Mouse (Mus musculus) small intestine, adult 2 months (tissue): ENCODE measurements around the gene Smarcc2. TPM values are rescaled to one million over a fixed set of nuclear protein-coding genes. Genes with fewer than 3 reads are reported as not detected.

Source experiments
- H3K27ac ChIP-seq: fragments of 200-500 bp; 2 replicates; pipeline ENCODE4 v1.5.1; 2012; ENCODE audit warnings: low read depth, low read length, control low read depth, inconsistent platforms; ENCODE audit not compliant: insufficient read depth
- H3K27me3 ChIP-seq: fragments of 200-500 bp; 2 replicates; pipeline ENCODE4 v1.6.1; 2012; ENCODE audit warnings: mild to moderate bottlenecking, moderate library complexity, low read length, inconsistent platforms; ENCODE audit not compliant: control insufficient read depth, insufficient read depth
- H3K36me3 ChIP-seq: fragments of 200-500 bp; 2 replicates; pipeline ENCODE4 v1.6.1; 2012; ENCODE audit warnings: mild to moderate bottlenecking, low read length, control low read depth, inconsistent platforms; ENCODE audit not compliant: control insufficient read depth, insufficient read depth
- H3K4me1 ChIP-seq: fragments of 200-500 bp; 2 replicates; pipeline ENCODE4 v1.6.1; 2012; ENCODE audit warnings: low read length, inconsistent platforms, mixed read lengths; ENCODE audit not compliant: control insufficient read depth, insufficient read depth, insufficient read length
- H3K4me3 ChIP-seq: fragments of 200-500 bp; 2 replicates; pipeline ENCODE4 v1.5.1; 2012; ENCODE audit warnings: low read depth, mild to moderate bottlenecking, control low read depth, inconsistent platforms, low read length, moderate library complexity
- CTCF ChIP-seq: fragments of 200-500 bp; IDR thresholded peaks from 2 replicates; pipeline ENCODE4 v1.5.1; 2012; ENCODE audit warnings: low read depth, mild to moderate bottlenecking, control low read depth, inconsistent platforms, low read length, moderate library complexity, mixed read lengths; ENCODE audit not compliant: insufficient replicate concordance, insufficient read length; ENCODE audit errors: extremely low read depth
- POLR2A ChIP-seq: fragments of 200-500 bp; IDR thresholded peaks from 2 replicates; pipeline ENCODE4 v1.6.1; 2012; ENCODE audit warnings: low read depth, mild to moderate bottlenecking, control low read depth, inconsistent platforms, low read length, moderate library complexity
- WGBS: fragments of 180-500 bp; shearing (Covaris S2); methylation state at CpG from one replicate; pipeline ENCODE4 v1.1.7; 2018; 5-methylcytosine and 5-hydroxymethylcytosine counted together
- polyA plus RNA-seq: library from polyadenylated mRNA; depleted of rRNA; stranded (reverse); fragments of >200 nt; gene quantifications from 2 replicates; pipeline ENCODE4 v1.2.3, GENCODE M21; 2012

Gene Smarcc2
- polyA plus RNA-seq, 1 experiment = 98.4 TPM

DNA sequence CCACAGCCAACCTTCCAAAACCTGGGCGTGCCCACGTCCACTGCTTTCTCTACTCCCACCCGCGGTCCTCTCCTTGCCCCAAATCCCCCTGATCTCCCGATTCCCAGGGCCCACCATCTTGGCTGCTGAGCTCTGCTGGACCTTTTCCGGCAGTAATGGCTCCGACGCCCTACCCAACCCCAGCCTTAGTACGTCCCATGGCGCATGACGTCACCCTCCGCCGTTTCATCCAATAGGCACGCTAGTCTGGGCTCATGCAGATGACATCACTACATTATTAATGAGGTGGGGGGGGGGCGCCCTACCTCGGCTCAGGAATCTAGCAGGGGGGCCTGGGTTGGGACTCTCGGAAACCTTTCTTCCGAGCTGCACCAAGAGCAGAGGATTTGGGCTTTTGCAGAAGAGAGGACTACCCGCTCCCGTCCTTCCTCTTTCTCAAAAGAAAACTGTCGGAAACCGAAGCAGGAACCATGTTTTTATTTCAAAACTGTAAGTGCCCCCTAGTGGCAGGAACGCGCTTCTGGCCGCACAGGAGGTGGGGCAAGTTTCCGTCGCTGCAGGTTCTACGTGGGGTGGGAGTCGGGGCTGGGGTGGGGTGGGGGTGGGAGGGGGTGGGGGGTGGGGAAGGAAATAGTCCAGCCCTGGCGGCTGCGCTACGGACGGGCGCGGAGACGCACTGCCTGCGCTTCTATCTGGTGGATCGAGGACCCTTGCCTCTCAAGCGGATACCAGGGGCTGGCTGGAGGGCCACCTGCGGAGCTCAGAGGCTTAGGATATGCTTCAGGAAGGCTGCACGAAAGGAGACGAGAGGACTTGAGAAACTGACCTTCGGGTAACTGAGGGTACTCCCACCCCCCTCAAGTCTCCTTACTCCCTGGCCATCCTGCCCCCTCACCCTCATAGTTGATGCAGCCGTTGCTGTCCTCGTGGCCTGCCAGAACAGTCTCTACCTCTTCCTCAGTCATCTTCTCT, 34.9 kb downstream of the Smarcc2 start, which contains the start of gene Myl6:
Gene Myl6, minus strand, starts transcription at position 451 of the 972 bp plus-strand sequence.
- Histone ChIP-seq H3K4me1 (peaks cover 16% of the 10 kb centered on the region), H3K27me3 (no peaks in the 10 kb centered on the region), H3K4me3 (peak within 1 kb of the TSS; percentile 91), H3K27ac (peak within 1 kb of the TSS; percentile 97), H3K36me3 (peaks cover 27% of the 10 kb centered on the region)
- under 1% methylated on average over 45 of the region's 45 CpGs for WGBS
- TF ChIP-seq POLR2A (peak; percentile 97; the same call in 1 of the 2 replicates), CTCF (peak; percentile 94; the same call in 1 of the 2 replicates)

DNA sequence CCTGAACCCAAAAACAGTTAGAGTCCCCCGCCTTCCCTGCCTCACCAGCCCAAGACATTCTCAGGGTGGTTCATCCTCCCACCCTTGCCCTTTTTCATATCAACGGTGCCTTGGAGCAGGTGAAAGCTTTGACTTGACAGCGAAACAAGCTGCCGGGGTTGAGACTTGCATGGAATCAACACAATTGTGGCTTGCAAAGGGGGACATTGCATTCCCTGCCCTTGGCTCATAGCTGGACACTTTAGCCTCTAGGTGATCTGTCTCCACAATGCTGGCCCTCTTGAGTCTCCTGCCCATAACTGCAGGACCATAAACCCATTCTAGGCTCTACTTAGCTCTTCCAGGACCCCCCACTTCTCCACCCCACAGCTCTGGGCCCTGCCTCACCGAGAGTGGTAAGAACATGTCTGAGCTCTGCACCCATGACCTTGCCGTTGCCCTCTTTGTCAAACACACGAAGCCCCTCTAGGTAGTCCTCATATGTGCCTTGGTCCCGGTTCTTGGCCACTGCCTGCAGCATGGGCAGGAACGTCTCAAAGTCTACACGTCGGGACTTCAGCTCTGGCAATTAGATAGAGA, 35.7 kb downstream of the Smarcc2 start:
- H3K36me3 ChIP-seq = peaks cover 20% of the 10 kb centered on the region
- H3K27me3 ChIP-seq = no peaks in the 10 kb centered on the region
- no peak for TF ChIP-seq CTCF
- TF ChIP-seq POLR2A = no peak
- WGBS = 34% methylated on average over 11 of the region's 11 CpGs
- peak overlapping the region; percentile 91 for H3K4me3 ChIP-seq
- peak overlapping the region; percentile 69 for H3K27ac ChIP-seq
- peaks cover 16% of the 10 kb centered on the region for H3K4me1 ChIP-seq

DNA sequence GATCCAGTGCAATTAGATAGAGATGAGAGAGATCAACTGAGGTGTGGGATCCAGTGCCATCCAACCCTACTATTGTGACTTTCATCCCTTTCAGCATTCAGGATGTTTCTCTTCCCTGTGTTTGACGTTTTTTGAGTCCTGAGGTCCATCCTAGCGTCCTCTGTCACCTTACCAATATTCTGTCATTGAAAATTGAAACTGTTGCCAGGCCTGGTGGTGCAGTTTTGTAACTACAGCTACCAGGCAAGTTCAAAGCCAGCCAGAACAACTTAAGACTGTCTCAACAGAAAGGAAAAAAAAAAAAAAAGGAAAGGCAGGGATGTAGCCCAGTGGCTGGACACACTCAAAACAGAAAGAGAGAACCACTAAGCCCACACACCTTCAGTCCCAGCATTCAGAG, 36.2 kb downstream of the Smarcc2 start:
- H3K4me3 ChIP-seq = no peak overlapping the region
- TF ChIP-seq POLR2A (no peak), CTCF (no peak)
- no peaks in the 10 kb centered on the region for H3K27me3 ChIP-seq
- H3K27ac ChIP-seq = no peak overlapping the region
- H3K36me3 ChIP-seq = peaks cover 16% of the 10 kb centered on the region
- peaks cover 15% of the 10 kb centered on the region; the same call in 1 of the 2 replicates for H3K4me1 ChIP-seq
- WGBS = 57% methylated on average over 2 of the region's 2 CpGs

DNA sequence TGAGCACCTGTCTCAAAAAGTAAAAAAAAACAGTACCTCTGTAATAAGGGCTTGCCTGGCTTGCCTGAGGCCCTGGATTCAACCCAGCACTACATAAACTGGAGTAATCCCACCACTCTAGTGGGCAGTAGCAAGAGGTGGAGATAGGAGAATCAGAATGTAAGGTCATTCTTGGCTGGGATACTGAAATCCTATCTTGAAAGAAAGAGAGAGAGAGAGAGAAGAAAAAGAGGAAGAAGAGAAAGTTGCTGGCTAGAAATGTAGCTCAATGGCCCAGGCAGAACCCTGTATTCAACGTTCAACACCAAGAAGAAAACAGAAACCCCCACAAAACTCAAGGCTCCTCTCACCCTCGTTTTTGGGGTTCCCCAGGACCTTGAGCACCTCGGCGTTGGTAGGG, 36.9 kb downstream of the Smarcc2 start:
- H3K27ac ChIP-seq = no peak overlapping the region
- WGBS = 77% methylated on average over 4 of the region's 4 CpGs
- H3K4me3 ChIP-seq = no peak overlapping the region
- H3K36me3 ChIP-seq = peaks cover 11% of the 10 kb centered on the region
- TF ChIP-seq POLR2A = no peak
- TF ChIP-seq CTCF = no peak
- no peaks in the 10 kb centered on the region for H3K27me3 ChIP-seq
- H3K4me1 ChIP-seq = peaks cover 15% of the 10 kb centered on the region; the same call in 1 of the 2 replicates

DNA sequence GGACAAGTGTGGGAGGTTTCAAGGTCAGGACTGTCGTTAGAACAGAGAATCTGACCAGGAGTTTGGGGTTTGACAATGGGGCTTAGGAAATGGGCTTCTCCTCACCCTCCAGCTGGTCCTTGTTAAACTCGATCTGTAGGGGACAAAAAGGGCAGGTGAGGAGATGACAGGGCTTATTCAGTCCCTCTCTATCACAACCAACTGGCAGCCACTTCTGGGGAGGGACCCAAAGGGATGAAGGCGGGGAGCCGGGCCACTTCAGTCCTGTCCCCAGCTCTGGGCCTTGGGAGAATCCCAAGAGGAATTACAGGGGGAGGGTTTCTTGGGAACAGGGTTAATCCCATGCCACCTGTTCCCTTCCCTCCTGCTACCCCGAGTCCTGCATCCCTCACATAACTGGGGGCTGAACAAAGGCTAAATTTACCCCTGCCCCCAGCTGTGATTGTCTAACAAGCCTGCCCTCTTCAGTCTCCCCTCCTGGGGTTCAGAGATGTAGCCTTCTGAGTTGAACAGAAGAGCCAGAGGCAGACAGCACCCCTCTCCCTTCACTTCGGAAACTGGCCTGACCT, 37.5 kb downstream of the Smarcc2 start:
- H3K27me3 ChIP-seq = no peaks in the 10 kb centered on the region
- H3K4me3 ChIP-seq = no peak overlapping the region
- H3K36me3 ChIP-seq = peaks cover 4% of the 10 kb centered on the region
- no peak overlapping the region for H3K27ac ChIP-seq
- peaks cover 12% of the 10 kb centered on the region; the same call in 1 of the 2 replicates for H3K4me1 ChIP-seq
- TF ChIP-seq POLR2A = no peak
- 68% methylated on average over 6 of the region's 6 CpGs for WGBS

DNA sequence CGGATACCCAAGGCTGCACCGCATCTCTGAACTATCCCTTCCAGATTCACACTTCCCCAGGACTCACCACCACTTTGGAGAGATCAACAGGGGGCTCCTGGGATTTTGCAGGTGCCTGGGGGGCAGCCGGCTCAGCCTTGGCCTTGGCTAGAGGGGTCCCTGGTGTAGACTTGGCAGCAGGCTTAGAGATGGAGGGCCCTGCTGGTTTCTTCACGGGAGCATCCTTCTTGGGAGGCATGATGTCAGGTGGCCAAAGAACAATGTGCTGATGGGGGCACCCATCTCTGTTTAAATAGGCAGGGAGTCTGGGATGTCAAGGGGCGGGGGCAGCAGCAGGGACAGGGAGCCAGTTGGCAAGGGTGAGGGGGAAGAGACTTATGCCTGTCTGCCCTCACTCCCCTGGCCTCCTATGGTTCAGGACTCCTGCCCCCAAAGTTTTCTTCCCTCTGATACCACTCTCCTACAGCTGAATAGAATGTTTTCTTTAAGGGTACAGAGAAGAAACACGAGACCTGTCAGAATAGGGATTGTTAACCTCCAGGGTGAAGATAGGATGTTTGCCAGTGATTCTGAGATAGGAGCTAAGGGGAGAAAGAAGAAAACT, 38.2 kb downstream of the Smarcc2 start:
- Histone ChIP-seq H3K4me3 (no peak overlapping the region), H3K27me3 (no peaks in the 10 kb centered on the region), H3K36me3 (no peaks in the 10 kb centered on the region), H3K27ac (no peak overlapping the region), H3K4me1 (peaks cover 11% of the 10 kb centered on the region; the same call in 1 of the 2 replicates)
- 60% methylated on average over 6 of the region's 6 CpGs for WGBS
- TF ChIP-seq CTCF (no peak), POLR2A (no peak)
